8 mouse cellular contexts compared by ENCODE assay signal in genomic region chr10:98913610-98913960, GRCm38 (mm10). TPM values are rescaled to one million over a fixed set of nuclear protein-coding genes. Genes with fewer than 3 reads are reported as not detected.
DNase-seq lines count a peak whose midpoint lies in the region; ATAC-seq and TF ChIP-seq lines count a peak whose summit lies in the region.

No protein-coding gene starts in this region.

- DNase-seq in heart, postnatal 4 days, result no peak
- DNase-seq in ES-E14 (ENCODE audit: low read depth, low spot score), result no peak
- DNase-seq in adrenal gland, adult 2 months, result no peak
- no peak for DNase-seq in ovary, postnatal 10 days (ENCODE audit: low spot score)
- no peak for DNase-seq in adrenal gland, adult 18-20 months (ENCODE audit: low spot score in 2 of 2)

- peaks cover 32% of the 10 kb centered on the region for H3K79me2 ChIP-seq in macrophage (ENCODE audit: inconsistent target)

- under 1% methylated on average over 18 of the region's 19 CpGs for WGBS in heart, embryonic 16.5 days
- 0% methylated on average over 19 of the region's 19 CpGs for WGBS in forebrain, embryonic 16.5 days
- WGBS in macrophage (ENCODE audit: missing documents), result 1% methylated on average over 17 of the region's 19 CpGs

- H3K9ac ChIP-seq in heart, embryonic 16.5 days (ENCODE audit: low read length), result peak overlapping the region; percentile 93
- peak overlapping the region; percentile 98 for H3K9ac ChIP-seq in ES-E14 (ENCODE audit: insufficient read depth, low read depth, low read length, poor library complexity, severe bottlenecking)
- peak overlapping the region; percentile 87 for H3K9ac ChIP-seq in forebrain, embryonic 16.5 days (replicated peaks; ENCODE audit: low read depth, low read length)

- H3K36me3 ChIP-seq in heart, embryonic 16.5 days (ENCODE audit: control insufficient read depth, insufficient read depth), result no peaks in the 10 kb centered on the region
- H3K36me3 ChIP-seq in ES-E14 (ENCODE audit: control insufficient read depth, insufficient read depth, low read length, poor library complexity, severe bottlenecking) (no peaks in the 10 kb centered on the region), macrophage (ENCODE audit: inconsistent target) (no peaks in the 10 kb centered on the region)
- no peaks in the 10 kb centered on the region for H3K36me3 ChIP-seq in forebrain, embryonic 16.5 days (ENCODE audit: control insufficient read depth, insufficient read depth)

- in situ Hi-C loops in ES-E14 (cut with MboI; ENCODE audit: low sequenced_read_pairs in 2 of 2, unreplicated experiment in 2 of 2), result no loop called here

- H3K4me2 ChIP-seq in heart, embryonic 16.5 days (ENCODE audit: low read depth, low read length), result peak overlapping the region; percentile 70
- H3K4me2 ChIP-seq in forebrain, embryonic 16.5 days (ENCODE audit: low read length), result peak overlapping the region; percentile 75

- H3K27ac ChIP-seq in heart, embryonic 16.5 days (ENCODE audit: low read length), result peak overlapping the region; percentile 100
- H3K27ac ChIP-seq in ES-E14 (ENCODE audit: insufficient read depth, low read depth, low read length, poor library complexity, severe bottlenecking), result peak overlapping the region; percentile 79; the same call in 1 of the 2 replicates
- peak overlapping the region; percentile 78 for H3K27ac ChIP-seq in forebrain, embryonic 16.5 days (ENCODE audit: low read length)
- peak overlapping the region; percentile 80 for H3K27ac ChIP-seq in macrophage

- no peak for ATAC-seq in heart, embryonic 16.5 days (replicated peaks; ENCODE audit: extremely low read depth, insufficient read depth, low FRiP score)
- ATAC-seq in forebrain, embryonic 16.5 days, result no peak

- H3K9me3 ChIP-seq in heart, embryonic 16.5 days (replicated peaks; ENCODE audit: control insufficient read depth, low read length), result no peaks in the 10 kb centered on the region
- no peaks in the 10 kb centered on the region for H3K9me3 ChIP-seq in ES-E14 (ENCODE audit: control insufficient read depth, insufficient read depth, low read depth, low read length)
- no peaks in the 10 kb centered on the region for H3K9me3 ChIP-seq in forebrain, embryonic 16.5 days (ENCODE audit: control insufficient read depth, low read length)

- H3K27me3 ChIP-seq in heart, embryonic 16.5 days (ENCODE audit: control insufficient read depth, insufficient read depth, low read length), result no peaks in the 10 kb centered on the region
- H3K27me3 ChIP-seq in forebrain, embryonic 16.5 days (replicated peaks; ENCODE audit: control insufficient read depth, insufficient read depth, low read length), result no peaks in the 10 kb centered on the region

- peaks cover 11% of the 10 kb centered on the region for H3K4me1 ChIP-seq in heart, embryonic 16.5 days (ENCODE audit: control insufficient read depth, insufficient read depth, low read length)
- H3K4me1 ChIP-seq in ES-E14 (ENCODE audit: control insufficient read depth in 2 of 2, insufficient read depth in 2 of 2, low read length in 2 of 2, poor library complexity in 1 of 2), result no peaks in the 10 kb centered on the region
- peaks cover 6% of the 10 kb centered on the region for H3K4me1 ChIP-seq in forebrain, embryonic 16.5 days (replicated peaks; ENCODE audit: control insufficient read depth, insufficient read depth, low read length)

- H3K4me3 ChIP-seq in heart, embryonic 16.5 days (ENCODE audit: low read length), result peak overlapping the region; percentile 97
- H3K4me3 ChIP-seq in ES-E14 (ENCODE audit: insufficient read depth in 1 of 2, low read depth in 1 of 2, low read length in 2 of 2, poor library complexity in 1 of 2, severe bottlenecking in 1 of 2), result peak overlapping the region; percentile 99
- peak overlapping the region; percentile 82 for H3K4me3 ChIP-seq in forebrain, embryonic 16.5 days (replicated peaks; ENCODE audit: low read length)
- H3K4me3 ChIP-seq in macrophage (ENCODE audit: inconsistent target), result peak overlapping the region; percentile 39

TF ChIP-seq in ES-E14, 5 proteins besides CTCF, POLR2A, EP300 and RAD21:
- TF ChIP-seq ZNF384 (IDR thresholded peaks at IDR 0.05; ENCODE audit: low read depth, low read length) (peak; percentile 89), MAFK (IDR thresholded peaks at IDR 0.05; ENCODE audit: insufficient read depth, low read depth, low read length) (no peak)

RNA-seq across cellular contexts. Expression of gene Atp2b1, which starts 0.6 kb away (rescaled TPM):
- polyA plus RNA-seq in heart, embryonic 16.5 days (2015; fragmentation: Nextera tagmentation; extraction: Ambion mirVana), result 88.5 and 93.9 TPM in 2 replicates
- 10 to 100 TPM; 82.7 to 83.4 TPM for total RNA-seq in heart, postnatal 4 days (2021)
- 66.8 and 85.7 TPM in 2 replicates for total RNA-seq in ES-E14 (2012; rRNA removed)
- 193 and 200 TPM in 2 replicates for polyA plus RNA-seq in forebrain, embryonic 16.5 days (2015; fragmentation: Nextera tagmentation; extraction: Ambion mirVana)
- total RNA-seq in macrophage (2018; cell fraction: chromatin; rRNA removed), result 1,000 to 10,000 TPM in 3 of 26 experiments, 100 to 1,000 TPM in 23; 379 to 1,083 (median 632) TPM
- 100 to 1,000 TPM in 22 of 26 experiments, 10 to 100 TPM in 4; 93.4 to 277 (median 163) TPM for total RNA-seq in macrophage (2018; cell fraction: cytosol; rRNA removed)
- 100 to 1,000 TPM; 320 to 861 (median 504) TPM for total RNA-seq in macrophage (2018; cell fraction: nucleus; rRNA removed)
- polyA plus RNA-seq in macrophage (2018), result 95.0 to 177 TPM (median 143 TPM) in 3 replicates
- total RNA-seq in adrenal gland, adult 2 months (2021), result 10 to 100 TPM; 41.6 to 49.3 TPM
- 2.6 and 3.1 TPM in 2 replicates for polyA plus RNA-seq in adrenal gland, adult 2 months (2012; rRNA removed)
- total RNA-seq in adrenal gland, adult 18-20 months (2021), result 10 to 100 TPM; 45.8 to 51.5 TPM

Comparison
In these comparisons a context has a peak if more than half of its experiments do, and no peak if none do; other contexts are left out.
1. H3K4me3 ChIP-seq: peak in every context shown above with its lines; median percentile 99 in ES-E14; 97 in heart, embryonic 16.5 days; 82 in forebrain, embryonic 16.5 days; 39 in macrophage.